Mouse (Mus musculus): ENCODE data around the gene Rasip1.
"Not testable (repeated sequence)": the region's sequence is repeated elsewhere in the genome, so short reads cannot be mapped to it uniquely, and the experiment has no call there.

Gene Rasip1

DNA sequence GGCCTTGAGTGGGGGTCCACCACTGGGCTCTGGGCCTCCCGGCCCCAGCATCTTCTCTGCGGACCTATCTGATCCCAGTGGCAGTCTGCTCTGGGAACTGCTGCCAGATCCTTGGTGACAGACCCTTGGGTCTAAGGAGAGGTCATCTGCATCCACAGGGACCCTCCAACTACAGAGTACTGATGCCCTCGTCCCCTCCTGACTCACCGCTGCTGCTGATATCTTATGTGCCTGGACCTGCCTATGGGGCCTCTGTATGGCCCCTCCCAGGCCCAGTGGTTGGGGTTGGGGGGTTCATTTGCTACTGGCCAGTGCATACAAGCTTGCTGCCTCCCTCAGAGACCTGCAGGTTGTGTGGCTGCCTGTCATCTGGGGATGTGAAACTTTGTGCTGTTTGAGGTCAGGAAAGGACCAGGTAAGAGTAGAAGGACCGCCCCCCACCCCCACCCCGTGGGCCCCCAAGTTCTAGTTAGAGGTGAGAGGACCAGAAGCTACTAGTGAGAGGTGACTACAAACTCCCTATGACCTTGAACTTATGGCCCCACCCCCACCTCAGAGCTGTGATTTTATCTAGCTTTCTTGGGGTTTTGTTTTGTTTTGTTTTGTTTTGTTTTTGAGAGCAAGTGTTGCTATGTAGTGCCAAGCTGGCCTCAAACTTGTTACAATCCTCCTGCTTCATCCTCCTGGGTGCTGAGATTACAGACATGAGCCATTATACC, 17.7 kb downstream of the Rasip1 start:
- DNase-seq (ENCODE audit: low spot score): no peak

- DNase-seq (ENCODE audit: low spot score): no peak
Observed at GRCm38 (mm10) chr7:45645591-45645971, 18.3 kb downstream of the Rasip1 start.

GRCm38 (mm10) chr7:45646671-45647070, 19.4 kb downstream of the Rasip1 start:
- no peak for DNase-seq (ENCODE audit: low spot score)

DNA sequence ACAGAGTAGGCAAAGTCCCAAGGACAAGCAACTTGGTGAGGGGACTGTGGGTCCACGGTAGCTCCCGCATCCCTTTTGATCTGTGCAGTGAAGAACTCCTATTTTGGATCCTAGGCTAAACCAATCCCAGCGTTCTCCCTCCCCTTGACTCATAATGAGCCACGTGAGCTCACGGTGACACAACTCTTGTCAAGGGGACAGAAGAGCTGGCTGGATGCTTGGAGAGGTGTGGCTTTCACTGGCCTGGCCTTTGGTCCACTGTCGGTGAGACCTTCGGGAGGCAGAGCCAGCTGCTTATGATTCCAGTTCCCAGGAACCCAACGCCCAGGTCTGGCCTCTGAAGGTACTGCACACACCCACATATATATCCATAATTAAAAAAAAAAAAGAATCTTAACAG, 22.1 kb downstream of the Rasip1 start:
- no peak for DNase-seq (ENCODE audit: low spot score)

GRCm38 (mm10) chr7:45650484-45650883, 23.2 kb downstream of the Rasip1 start:
- DNase-seq (ENCODE audit: low spot score): not testable (repeated sequence)

DNA sequence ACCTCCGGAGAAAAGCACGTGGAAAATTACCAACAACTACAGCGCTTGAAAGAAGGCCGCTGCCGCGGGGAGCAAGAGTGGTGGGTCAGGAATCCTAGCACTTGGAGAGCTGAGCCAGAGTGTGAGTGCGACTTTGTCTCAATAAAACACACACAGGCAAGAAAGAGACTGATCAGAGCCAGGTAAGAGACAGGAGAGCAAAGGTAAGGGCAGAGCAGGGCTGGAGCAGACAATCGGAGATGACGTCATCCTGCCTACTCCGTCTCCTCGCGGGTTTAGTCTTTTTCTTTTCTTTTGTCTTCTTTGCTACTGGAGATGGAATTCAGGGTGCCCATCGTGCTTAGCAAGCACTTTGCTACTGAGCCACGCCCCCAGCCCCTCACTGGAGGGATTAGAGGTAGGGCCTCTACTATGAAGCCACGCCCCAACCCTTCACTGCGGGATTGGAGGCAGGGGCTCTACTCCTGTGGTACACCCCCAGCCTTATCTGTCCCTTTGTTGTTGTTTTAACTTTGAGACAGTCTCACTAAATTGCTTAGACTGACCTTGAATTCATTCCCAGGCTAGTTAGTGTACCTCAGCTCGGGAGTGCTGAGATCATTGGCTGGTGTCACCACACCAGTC, 27.2 kb downstream of the Rasip1 start:
- DNase-seq (ENCODE audit: low spot score): no peak

- no peak for DNase-seq (ENCODE audit: low spot score)
Observed at GRCm38 (mm10) chr7:45660746-45661478, 33.6 kb downstream of the Rasip1 start.

DNA sequence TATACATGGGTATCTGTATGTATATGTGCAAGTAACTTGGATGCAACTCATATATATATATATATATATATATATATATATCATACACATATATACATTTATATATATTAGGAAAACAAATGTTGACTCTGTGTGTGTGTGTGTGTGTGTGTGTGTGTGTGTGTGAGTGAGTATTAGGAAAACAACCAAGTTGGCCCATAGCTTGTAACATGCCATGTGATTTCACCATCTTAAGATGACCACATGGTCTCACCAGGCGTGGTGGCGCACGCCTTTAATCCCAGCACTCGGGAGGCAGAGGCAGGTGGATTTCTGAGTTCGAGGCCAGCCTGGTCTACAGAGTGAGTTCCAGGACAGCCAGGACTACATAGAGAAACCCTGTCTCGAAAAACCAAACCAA, 34.4 kb downstream of the Rasip1 start:
- not testable (repeated sequence) for DNase-seq (ENCODE audit: low spot score)

DNA sequence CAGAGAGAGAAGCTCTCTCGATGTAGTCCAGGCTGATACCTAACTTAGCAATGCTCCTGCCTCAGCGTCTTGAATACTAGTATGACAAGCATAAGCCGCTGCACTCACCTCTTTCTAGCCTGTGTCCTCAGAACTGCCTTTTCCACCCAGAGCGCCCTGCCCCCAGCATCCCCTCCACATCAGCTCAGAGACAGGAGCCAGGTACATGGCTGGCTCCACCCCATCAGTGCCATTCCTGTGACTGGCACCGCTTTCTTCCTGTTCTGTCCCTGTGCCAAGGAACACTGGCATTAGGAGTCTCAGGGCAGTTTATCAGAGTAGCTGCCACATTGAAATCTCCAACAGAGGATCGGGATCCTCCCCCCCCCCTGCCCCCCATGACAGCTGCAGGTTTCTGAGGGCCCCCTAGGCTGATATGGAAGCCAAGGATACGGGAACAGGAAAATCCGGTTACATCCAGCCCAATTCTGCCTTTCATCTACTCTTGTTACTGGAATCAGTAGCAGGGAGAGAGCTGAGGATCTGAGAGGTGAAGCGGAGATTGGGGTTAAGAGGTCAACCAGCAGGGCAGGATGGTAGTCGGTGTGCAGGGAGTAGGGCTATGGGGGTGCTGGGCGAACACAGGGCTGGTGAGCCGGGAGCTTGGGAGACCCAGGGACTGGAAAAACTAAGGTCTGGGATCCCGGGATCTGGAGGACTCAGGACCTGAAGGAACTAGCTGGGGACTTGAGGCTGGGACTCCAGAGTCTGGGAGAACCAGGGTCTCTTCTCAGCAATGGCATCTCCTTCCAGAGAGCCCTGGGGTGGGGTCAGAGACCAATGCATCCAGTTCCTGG, 38.2 kb downstream of the Rasip1 start:
- DNase-seq (ENCODE audit: low spot score): no peak

- DNase-seq (ENCODE audit: low spot score): no peak
Observed at GRCm38 (mm10) chr7:45666161-45666560, 38.9 kb downstream of the Rasip1 start, which contains the start of gene Fut2. Gene Fut2 (minus strand): TSS chr7:45666394.

DNA sequence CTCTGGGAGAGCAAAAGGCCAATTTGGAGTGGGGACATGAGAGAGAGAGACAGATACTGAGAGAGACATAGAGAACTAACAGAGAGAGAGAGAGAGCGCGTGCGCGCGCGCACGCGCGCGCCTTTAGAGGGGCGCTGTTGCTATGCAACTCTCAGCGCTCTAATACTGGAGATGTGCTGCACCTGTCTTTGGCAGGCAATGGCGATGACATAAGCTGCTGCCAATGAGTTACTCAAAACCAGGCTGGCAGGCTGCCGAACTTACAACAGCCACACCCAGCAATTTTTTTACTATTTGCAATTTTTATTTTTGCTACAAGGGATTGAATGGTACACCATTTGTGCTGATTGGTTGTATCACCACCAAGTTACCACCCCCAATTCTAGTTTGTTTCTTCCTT, 40.5 kb downstream of the Rasip1 start:
- DNase-seq (ENCODE audit: low spot score): no peak

GRCm38 (mm10) chr7:45668921-45669320, 41.6 kb downstream of the Rasip1 start:
- DNase-seq (ENCODE audit: low spot score): no peak

DNA sequence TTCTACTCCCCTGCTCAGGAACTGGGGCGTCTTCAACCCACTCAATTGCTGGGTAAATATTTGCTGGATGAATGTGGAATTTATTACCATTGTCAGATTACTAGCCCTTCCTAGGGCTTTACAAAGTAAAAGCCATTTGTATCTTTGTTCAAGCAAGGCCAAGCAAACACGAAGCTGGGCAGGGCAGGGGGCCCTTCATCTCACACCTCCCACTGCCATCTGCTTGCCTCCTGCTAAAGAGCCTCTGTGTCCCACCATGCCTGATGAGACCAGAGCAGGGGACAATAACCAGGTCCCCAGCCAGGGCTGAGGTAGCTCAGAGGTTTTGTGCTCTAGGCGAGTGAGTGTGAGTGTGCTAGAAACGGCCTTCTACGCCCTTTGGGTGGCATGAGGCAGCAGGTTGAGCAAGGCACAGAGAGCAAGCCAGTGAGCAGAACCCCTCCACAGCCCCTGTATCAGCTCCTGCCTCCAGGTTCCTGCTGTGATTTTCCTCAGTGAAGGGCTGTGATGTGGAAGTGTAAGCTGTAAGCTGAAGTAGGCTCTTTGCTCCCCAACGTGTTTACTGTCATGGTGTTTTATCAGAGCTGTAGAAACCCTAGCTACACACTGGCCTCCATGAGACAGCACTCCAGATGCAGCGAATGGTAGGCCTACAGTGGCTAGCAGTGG, 50.5 kb downstream of the Rasip1 start:
- DNase-seq (ENCODE audit: low spot score): no peak

DNA sequence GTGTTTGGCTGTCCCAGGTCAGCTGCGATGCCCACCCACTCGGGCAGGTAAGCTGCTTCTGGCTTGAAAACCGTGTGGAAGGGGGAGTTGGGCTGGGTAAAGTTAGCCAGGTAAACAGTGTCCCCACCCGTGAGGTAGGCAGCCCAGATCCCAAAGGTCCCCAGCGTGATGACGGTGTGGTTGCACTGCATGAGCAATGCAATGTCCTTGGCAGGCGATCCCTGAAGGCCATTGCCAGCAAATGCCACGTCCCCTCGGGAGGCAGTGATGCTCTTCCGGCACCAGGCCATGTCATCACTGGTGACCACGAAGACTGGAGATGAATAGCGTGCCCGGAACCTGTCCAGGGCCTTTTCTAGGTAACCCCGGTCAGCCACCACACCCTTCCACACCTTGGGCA, 51.2 kb downstream of the Rasip1 start:
- no peak for DNase-seq (ENCODE audit: low spot score)

- DNase-seq (ENCODE audit: low spot score): no peak
Observed at GRCm38 (mm10) chr7:45679966-45680621, 52.8 kb downstream of the Rasip1 start.

DNA sequence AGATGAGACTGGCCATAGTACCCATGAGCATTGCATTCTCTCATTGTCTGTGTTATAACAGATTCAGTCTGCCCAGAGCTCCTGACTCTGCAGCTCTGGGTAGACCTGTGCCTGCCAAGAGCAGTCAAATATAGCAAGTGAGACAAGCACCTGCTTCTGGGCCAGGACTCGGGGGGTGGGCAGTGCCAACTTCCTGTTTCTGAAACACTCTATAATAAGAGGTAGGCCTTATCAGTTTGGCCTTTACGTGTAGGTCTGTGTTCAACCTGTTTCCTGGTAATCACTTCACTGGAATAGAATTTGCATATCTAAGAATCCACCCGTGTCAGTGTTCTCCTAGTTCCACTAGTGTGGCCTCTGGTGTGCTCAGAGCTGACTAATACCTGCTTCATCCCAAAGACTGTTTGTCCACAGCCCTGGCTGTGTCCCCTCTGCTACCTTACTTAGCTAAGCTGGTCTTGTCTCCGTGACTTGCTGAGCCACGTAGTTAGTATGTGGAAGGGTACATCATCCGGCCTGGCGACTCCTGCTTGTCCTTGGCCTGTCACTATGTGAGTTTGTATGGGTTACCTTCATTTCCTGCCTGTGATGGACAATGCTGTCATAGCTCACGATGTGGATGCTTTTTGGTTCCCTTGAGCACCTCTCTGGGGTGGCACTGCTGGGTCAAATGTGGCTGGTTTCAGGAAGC, 53.9 kb downstream of the Rasip1 start:
- no peak for DNase-seq (ENCODE audit: low spot score)

DNA sequence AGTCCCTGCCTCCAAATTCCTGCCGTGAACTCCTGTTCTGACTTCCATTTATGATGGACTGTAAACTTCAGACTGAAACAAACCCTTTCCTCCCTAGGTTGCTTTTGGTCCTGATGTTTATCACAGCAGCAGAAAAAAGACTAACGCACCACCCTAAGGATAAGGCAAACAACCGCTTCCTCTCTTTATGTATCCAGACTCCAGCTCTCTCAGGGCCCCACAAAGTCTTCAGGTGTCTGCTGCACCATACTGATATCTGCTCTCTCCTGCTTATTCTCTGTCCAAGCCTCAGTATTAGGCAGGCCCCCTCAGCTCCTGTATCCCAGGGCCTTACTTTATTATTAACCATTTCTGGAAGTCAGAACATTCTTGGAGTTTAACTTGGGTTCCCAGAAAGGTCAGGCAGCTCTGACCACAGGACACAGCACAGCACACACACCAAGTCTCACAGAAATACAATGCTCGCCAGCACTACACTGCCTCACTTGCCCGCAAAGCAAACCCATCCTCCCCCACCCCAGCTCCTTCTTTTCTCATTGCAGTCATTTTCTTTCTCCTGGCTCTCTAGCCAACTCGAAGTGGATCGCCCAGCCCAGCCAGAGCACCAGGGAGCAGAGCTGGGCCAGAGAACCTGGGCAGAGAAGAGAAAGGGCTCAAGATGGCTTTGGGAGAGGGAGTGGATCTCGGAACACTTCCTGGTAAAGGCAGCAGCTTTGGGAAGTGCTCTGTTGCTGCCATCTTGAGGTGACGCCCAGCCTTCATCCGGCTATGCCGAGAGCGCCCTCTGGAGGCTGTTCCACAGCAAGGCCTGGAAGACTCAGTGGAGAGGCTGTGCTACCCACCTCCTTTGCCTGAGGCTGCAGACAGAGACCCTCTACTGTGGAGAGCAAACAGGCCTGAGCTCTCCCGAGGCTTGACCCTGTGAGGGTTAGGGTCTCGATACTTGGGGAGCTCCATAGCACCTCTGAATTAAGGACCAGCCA, 55.1 kb downstream of the Rasip1 start:
- peak; percentile 78 for DNase-seq (ENCODE audit: low spot score)

DNA sequence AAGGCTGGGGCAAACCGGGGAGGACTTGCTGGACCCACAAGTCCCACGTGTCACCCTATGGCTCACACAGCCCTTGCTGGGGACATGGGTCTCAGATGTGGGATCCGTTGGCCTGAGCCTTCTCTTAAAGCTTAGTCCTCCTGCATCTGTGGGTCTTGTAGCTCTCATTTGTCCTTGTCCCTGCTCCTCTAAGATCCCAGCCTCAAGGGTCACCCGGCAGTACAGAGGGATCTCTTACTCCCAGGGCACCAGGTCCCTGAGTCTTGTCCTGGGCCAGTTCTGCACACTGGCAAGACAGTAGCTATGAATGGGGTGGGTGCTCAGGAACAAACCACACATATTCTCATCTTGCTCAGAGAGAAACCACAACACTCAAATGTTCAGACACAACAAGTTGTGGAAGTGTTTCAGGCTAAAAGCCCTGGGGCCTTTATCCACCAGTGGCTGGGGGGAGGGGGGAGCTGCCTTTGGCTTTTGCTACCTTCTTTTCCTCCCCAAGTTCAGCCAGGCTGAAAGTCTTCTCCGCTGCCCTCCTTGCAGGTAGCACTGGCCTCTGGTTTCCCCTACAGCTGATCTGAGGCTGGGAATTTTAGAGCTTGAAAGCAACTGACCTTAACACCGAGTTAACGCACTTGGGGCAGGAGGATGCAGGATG, 56.2 kb downstream of the Rasip1 start, which contains the start of gene Ntn5:
TSS of gene Ntn5 (plus strand) at position 627 of the 655 bp plus-strand sequence.
- no peak for DNase-seq (ENCODE audit: low spot score)

GRCm38 (mm10) chr7:45685811-45686210, 58.5 kb downstream of the Rasip1 start:
- no peak for DNase-seq (ENCODE audit: low spot score)
